ENCODE assay signal across 8 mouse cellular contexts in genomic region chr1:166127719-166128118, GRCm38 (mm10). TPM values are rescaled to one million over a fixed set of nuclear protein-coding genes. Genes with fewer than 3 reads are reported as not detected.
DNase-seq lines count a peak whose midpoint lies in the region; ATAC-seq lines count a peak whose summit lies in the region.
"Had no signal": no experiment of that assay in that cellular context is flagged by ENCODE, and none has a peak within 500 bp of the region (broad histone marks: within the 10 kb centered on the region; RNA-seq: fewer than 3 reads in every experiment).

Gene Dusp27, minus strand, starts transcription at chr1:166127922.

- H3K4me3 ChIP-seq in embryonic facial prominence, embryonic 15.5 days (replicated peaks), result peak within 1 kb of the TSS; percentile 18
- peak within 1 kb of the TSS; percentile 69 for H3K4me3 ChIP-seq in heart, embryonic 16.5 days (ENCODE audit: low read length)

- peaks cover 21% of the 10 kb centered on the region for H3K4me1 ChIP-seq in embryonic facial prominence, embryonic 15.5 days
- peaks cover 46% of the 10 kb centered on the region for H3K4me1 ChIP-seq in heart, embryonic 16.5 days (ENCODE audit: control insufficient read depth, insufficient read depth, low read length)

- WGBS in embryonic facial prominence, embryonic 15.5 days, result 20% methylated on average over 4 of the region's 4 CpGs
- WGBS in heart, embryonic 16.5 days, result 17% methylated on average over 4 of the region's 4 CpGs

- H3K9me3 ChIP-seq in embryonic facial prominence, embryonic 15.5 days (replicated peaks), result no peaks in the 10 kb centered on the region
- H3K9me3 ChIP-seq in heart, embryonic 16.5 days (replicated peaks; ENCODE audit: control insufficient read depth, low read length), result no peaks in the 10 kb centered on the region

- H3K27me3 ChIP-seq in embryonic facial prominence, embryonic 15.5 days, result no peaks in the 10 kb centered on the region
- no peaks in the 10 kb centered on the region for H3K27me3 ChIP-seq in heart, embryonic 16.5 days (ENCODE audit: control insufficient read depth, insufficient read depth, low read length)

- DNase-seq in embryo, embryonic 10 days (ENCODE audit: low spot score), result peak; percentile 77
- DNase-seq in neural tube, embryonic 10.5 days (ENCODE audit: extremely low spot score, low spot score), result peak; percentile 34
- DNase-seq in kidney, adult 8-10 months, result no peak
- no peak for DNase-seq in left cerebral cortex, adult 18-20 months (ENCODE audit: low spot score in 2 of 2)
- DNase-seq in thymus, postnatal 25 days, result no peak
- DNase-seq: kidney, adult 2 months had no signal

- H3K9ac ChIP-seq in embryonic facial prominence, embryonic 15.5 days, result no peak within 1 kb of the TSS
- H3K9ac ChIP-seq in heart, embryonic 16.5 days (ENCODE audit: low read length), result peak within 1 kb of the TSS; percentile 87

- no peaks in the 10 kb centered on the region for H3K36me3 ChIP-seq in embryonic facial prominence, embryonic 15.5 days
- H3K36me3 ChIP-seq in heart, embryonic 16.5 days (ENCODE audit: control insufficient read depth, insufficient read depth), result peaks cover 15% of the 10 kb centered on the region

- peak within 1 kb of the TSS; percentile 49; the same call in 1 of the 2 replicates for H3K27ac ChIP-seq in embryonic facial prominence, embryonic 15.5 days (replicated peaks)
- peak within 1 kb of the TSS; percentile 99 for H3K27ac ChIP-seq in heart, embryonic 16.5 days (ENCODE audit: low read length)

- peak within 1 kb of the TSS; percentile 32 for H3K4me2 ChIP-seq in embryonic facial prominence, embryonic 15.5 days (replicated peaks)
- peak within 1 kb of the TSS; percentile 73 for H3K4me2 ChIP-seq in heart, embryonic 16.5 days (ENCODE audit: low read depth, low read length)

- ATAC-seq in embryonic facial prominence, embryonic 15.5 days (ENCODE audit: insufficient number of reproducible peaks, low FRiP score, low TSS enrichment, low read depth), result 0 out of 2 replicates have a peak, but pooled peaks have one; percentile 25
- peak; percentile 80 for ATAC-seq in heart, embryonic 16.5 days (replicated peaks; ENCODE audit: extremely low read depth, insufficient read depth, low FRiP score)

RNA-seq across cellular contexts. Expression of gene Dusp27, which starts in this region (rescaled TPM):
- 6.4 and 9.0 TPM in 2 replicates for polyA plus RNA-seq in embryonic facial prominence, embryonic 15.5 days (2015; fragmentation: Nextera tagmentation; extraction: Ambion mirVana)
- polyA plus RNA-seq in heart, embryonic 16.5 days (2015; fragmentation: Nextera tagmentation; extraction: Ambion mirVana), result 50.1 and 50.5 TPM in 2 replicates
- total RNA-seq in left cerebral cortex, adult 18-20 months (2021), result under 1 TPM; 0.28 to 0.30 TPM

Comparison
In these comparisons a context has a peak if more than half of its experiments do, and no peak if none do; other contexts are left out.
1. DNase-seq: peak in embryo, embryonic 10 days (single experiment) and neural tube, embryonic 10.5 days (single experiment); none in kidney, adult 8-10 months (0 of 2), left cerebral cortex, adult 18-20 months (0 of 2) and thymus, postnatal 25 days (single experiment).